Mouse (Mus musculus): ENCODE measurements at regions not wholly inside any gene's neighbourhood (a gene's known extent, or its start where the extent isn't known, plus 50 kb on each side); places are given as distances from the start of the nearest gene placed in this dataset.

- peak; percentile 84 for DNase-seq (ENCODE audit: low spot score)
Observed at GRCm38 (mm10) chr1:193698603-193699266, 328.6 kb upstream of the Camk1g start.

- no peak for DNase-seq (ENCODE audit: low spot score)
Observed at GRCm38 (mm10) chr1:193697857-193698256, 327.8 kb upstream of the Camk1g start.

- DNase-seq (ENCODE audit: low spot score): no peak
Observed at GRCm38 (mm10) chr1:193697001-193697400, 326.9 kb upstream of the Camk1g start.

GRCm38 (mm10) chr1:193692991-193693390 is 322.9 kb upstream of the Camk1g start:
- DNase-seq (ENCODE audit: low spot score): no peak

- DNase-seq (ENCODE audit: low spot score): no peak
Observed at GRCm38 (mm10) chr1:193689601-193690000, 319.5 kb upstream of the Camk1g start.

- no peak for DNase-seq (ENCODE audit: low spot score)
Observed at GRCm38 (mm10) chr1:193682917-193683316, 312.8 kb upstream of the Camk1g start.

- no peak for DNase-seq (ENCODE audit: low spot score)
Observed at GRCm38 (mm10) chr1:193678448-193678847, 308.4 kb upstream of the Camk1g start.

GRCm38 (mm10) chr1:193673236-193673830 is 303.2 kb upstream of the Camk1g start:
- DNase-seq (ENCODE audit: low spot score): no peak

GRCm38 (mm10) chr1:193672681-193673080 is 302.6 kb upstream of the Camk1g start:
- DNase-seq (ENCODE audit: low spot score): no peak

GRCm38 (mm10) chr1:193671816-193672254 is 301.7 kb upstream of the Camk1g start:
- no peak for DNase-seq (ENCODE audit: low spot score)

GRCm38 (mm10) chr1:193671046-193671445 is 300.9 kb upstream of the Camk1g start:
- no peak for DNase-seq (ENCODE audit: low spot score)

- DNase-seq (ENCODE audit: low spot score): no peak
Observed at GRCm38 (mm10) chr1:193670008-193670407, 299.9 kb upstream of the Camk1g start.

- DNase-seq (ENCODE audit: low spot score): no peak
Observed at GRCm38 (mm10) chr1:193668841-193669240, 298.7 kb upstream of the Camk1g start.

- DNase-seq (ENCODE audit: low spot score): no peak
Observed at GRCm38 (mm10) chr1:193665854-193666253, 295.8 kb upstream of the Camk1g start.

GRCm38 (mm10) chr1:193664569-193664968 is 294.5 kb upstream of the Camk1g start:
- DNase-seq (ENCODE audit: low spot score): no peak

GRCm38 (mm10) chr1:193663587-193663986 is 293.5 kb upstream of the Camk1g start:
- DNase-seq (ENCODE audit: low spot score): no peak

GRCm38 (mm10) chr1:193662166-193662890 is 292.2 kb upstream of the Camk1g start:
- DNase-seq (ENCODE audit: low spot score): no peak

- no peak for DNase-seq (ENCODE audit: low spot score)
Observed at GRCm38 (mm10) chr1:193661377-193661776, 291.3 kb upstream of the Camk1g start.

- no peak for DNase-seq (ENCODE audit: low spot score)
Observed at GRCm38 (mm10) chr1:193655076-193655677, 285.1 kb upstream of the Camk1g start.

- no peak for DNase-seq (ENCODE audit: low spot score)
Observed at GRCm38 (mm10) chr1:193650275-193650674, 280.2 kb upstream of the Camk1g start.

- DNase-seq (ENCODE audit: low spot score): no peak
Observed at GRCm38 (mm10) chr1:193649400-193649799, 279.3 kb upstream of the Camk1g start.

- no peak for DNase-seq (ENCODE audit: low spot score)
Observed at GRCm38 (mm10) chr1:193647371-193648270, 277.5 kb upstream of the Camk1g start.
